Mouse (Mus musculus) heart, postnatal 10 days (tissue): ENCODE results near the gene Fgd4. TPM values are rescaled to one million over a fixed set of nuclear protein-coding genes. Genes with fewer than 3 reads are reported as not detected.
"Not testable (repeated sequence)": the region's sequence is repeated elsewhere in the genome, so short reads cannot be mapped to it uniquely, and the experiment has no call there.

Experiments
- DNase-seq, 2 experiments: peaks; one replicate each; pipeline ENCODE4 v3.0.0; 2021
- intact Hi-C: fragments of 180-260 bp; cut with DNase I; formaldehyde crosslinking; loops from one replicate; pipeline ENCODE4 v1.15.1; 2025
- total RNA-seq, 2 experiments: library from RNA; stranded (reverse); gene quantifications; 2 replicates each; pipeline ENCODE4 v1.2.3; 2021

Fgd4 gene
- total RNA-seq, 2 experiments from 2014 or later, result 24.1 to 33.1 TPM

GRCm38 (mm10) chr16:16546657-16547056 is 53.7 kb downstream of the Fgd4 start:
- intact Hi-C loops, result no loop called here

GRCm38 (mm10) chr16:16542956-16543441 is 57.4 kb downstream of the Fgd4 start:
- intact Hi-C loops, result no loop called here
- DNase-seq, result peak; percentile 59 to 61

More at GRCm38 (mm10) chr16:16546657-16547056, 53.7 kb downstream of the Fgd4 start:
- no peak for DNase-seq

- DNase-seq, intact Hi-C loops: not testable (repeated sequence)
Measured at GRCm38 (mm10) chr16:16539396-16539795, 61.0 kb downstream of the Fgd4 start.

- no peak for DNase-seq
Measured at GRCm38 (mm10) chr16:16535232-16535631, 65.1 kb downstream of the Fgd4 start.

GRCm38 (mm10) chr16:16528014-16528413 is 72.3 kb downstream of the Fgd4 start:
- intact Hi-C loops, result no loop called here
- no peak for DNase-seq

More at GRCm38 (mm10) chr16:16535232-16535631, 65.1 kb downstream of the Fgd4 start:
- intact Hi-C loops, result no loop called here

GRCm38 (mm10) chr16:16527267-16527666 is 73.1 kb downstream of the Fgd4 start:
- intact Hi-C loops, result no loop called here
- peak; percentile 80 for DNase-seq

- intact Hi-C loops, result no loop called here
- DNase-seq, result no peak
Measured at GRCm38 (mm10) chr16:16526741-16527105, 73.6 kb downstream of the Fgd4 start.

- peak; percentile 41 to 52 for DNase-seq
- intact Hi-C loops, result no loop called here
Measured at GRCm38 (mm10) chr16:16526097-16526740, 74.1 kb downstream of the Fgd4 start.

GRCm38 (mm10) chr16:16525266-16525904 is 75.0 kb downstream of the Fgd4 start:
- DNase-seq, result peak; percentile 23 to 32
- intact Hi-C loops, result no loop called here

- DNase-seq, result no peak
Measured at GRCm38 (mm10) chr16:16523632-16524031, 76.7 kb downstream of the Fgd4 start.

GRCm38 (mm10) chr16:16522869-16523268 is 77.5 kb downstream of the Fgd4 start:
- intact Hi-C loops, DNase-seq: not testable (repeated sequence)

More at GRCm38 (mm10) chr16:16523632-16524031, 76.7 kb downstream of the Fgd4 start:
- intact Hi-C loops, result no loop called here

GRCm38 (mm10) chr16:16501491-16501890 is 98.9 kb downstream of the Fgd4 start:
- intact Hi-C loops, result no loop called here
- DNase-seq, result no peak

GRCm38 (mm10) chr16:16500926-16501325 is 99.4 kb downstream of the Fgd4 start:
- DNase-seq, result no peak
- intact Hi-C loops, result no loop called here

- intact Hi-C loops, result no loop called here
Measured at GRCm38 (mm10) chr16:16498798-16499197, 101.6 kb downstream of the Fgd4 start.

GRCm38 (mm10) chr16:16485523-16486043 is 114.8 kb downstream of the Fgd4 start:
- DNase-seq, result no peak
- intact Hi-C loops, result no loop called here

More at GRCm38 (mm10) chr16:16498798-16499197, 101.6 kb downstream of the Fgd4 start:
- DNase-seq, result peak; percentile 79 to 87

GRCm38 (mm10) chr16:16484601-16485000 is 115.7 kb downstream of the Fgd4 start:
- DNase-seq, result no peak
- intact Hi-C loops, result no loop called here

GRCm38 (mm10) chr16:16473451-16473850 is 126.9 kb downstream of the Fgd4 start:
- DNase-seq, intact Hi-C loops: not testable (repeated sequence)

GRCm38 (mm10) chr16:16450021-16450420 is 150.3 kb downstream of the Fgd4 start:
- intact Hi-C loops, result loop anchor here (10.0 kb wide), 1 partner anchor 135 kb away; no protein-coding TSS in a partner anchor
- no peak for DNase-seq

GRCm38 (mm10) chr16:16438436-16438835 is 161.9 kb downstream of the Fgd4 start:
- intact Hi-C loops, result no loop called here
- no peak for DNase-seq

- DNase-seq, result no peak
- intact Hi-C loops, result no loop called here
Measured at GRCm38 (mm10) chr16:16422456-16422855, 177.9 kb downstream of the Fgd4 start.

- DNase-seq, intact Hi-C loops: not testable (repeated sequence)
Measured at GRCm38 (mm10) chr16:16367217-16367616, 233.1 kb downstream of the Fgd4 start.
